18 mouse cellular contexts compared by ENCODE assay signal in the genomic region with DNA sequence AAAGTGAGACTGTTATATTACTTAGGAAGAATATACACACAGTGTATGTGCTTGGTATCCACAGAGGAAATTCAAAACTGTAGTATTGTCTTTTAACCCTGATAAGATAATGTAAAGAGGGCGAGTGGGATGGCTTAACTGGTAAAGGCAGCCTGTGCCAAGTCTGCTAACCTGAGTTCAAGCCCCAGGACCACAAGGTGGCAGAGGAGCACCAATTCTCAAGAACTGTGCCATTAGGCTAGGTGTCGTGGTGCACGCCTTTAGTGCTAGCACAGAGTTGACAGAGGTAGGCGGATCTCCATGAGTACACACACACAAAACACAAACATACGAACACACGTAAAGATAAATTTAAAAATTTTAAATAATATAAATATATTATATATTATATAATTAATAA. TPM values are rescaled to one million over a fixed set of nuclear protein-coding genes. Genes with fewer than 3 reads are reported as not detected.
DNase-seq lines count a peak whose midpoint lies in the region; ATAC-seq and TF ChIP-seq lines count a peak whose summit lies in the region.
"Had no signal": no experiment of that assay in that cellular context is flagged by ENCODE, and none has a peak within 500 bp of the region (broad histone marks: within the 10 kb centered on the region; RNA-seq: fewer than 3 reads in every experiment).

No protein-coding gene starts in this region.

- H3K36me3 ChIP-seq in liver, adult 2 months (ENCODE audit: control insufficient read depth, insufficient read depth, low read length) = no peaks in the 10 kb centered on the region
- no peaks in the 10 kb centered on the region for H3K36me3 ChIP-seq in liver, embryonic 12.5 days
- no peaks in the 10 kb centered on the region for H3K36me3 ChIP-seq in CH12.LX (replicated peaks in 1 of 2; ENCODE audit: control insufficient read depth in 1 of 2, insufficient read depth in 1 of 2, low read length in 1 of 2)
- H3K36me3 ChIP-seq in hindbrain, embryonic 10.5 days = no peaks in the 10 kb centered on the region
- H3K36me3 ChIP-seq: liver, embryonic 15.5 days; midbrain, embryonic 10.5 days had no signal

- H3K79me2 ChIP-seq in liver, adult 2 months (ENCODE audit: control insufficient read depth, insufficient read depth, low read length) = no peaks in the 10 kb centered on the region
- H3K79me2 ChIP-seq in CH12.LX (replicated peaks; ENCODE audit: control insufficient read depth, extremely low read depth, insufficient read depth, poor library complexity, severe bottlenecking) = no peaks in the 10 kb centered on the region

- no peak overlapping the region for H3K9ac ChIP-seq in liver, adult 2 months (ENCODE audit: low read depth, low read length)
- no peak overlapping the region for H3K9ac ChIP-seq in liver, embryonic 12.5 days
- no peak overlapping the region for H3K9ac ChIP-seq in CH12.LX (ENCODE audit: insufficient read depth, low read depth)
- H3K9ac ChIP-seq: liver, embryonic 15.5 days had no signal

- TF ChIP-seq RAD21 in CH12.LX (IDR thresholded peaks at IDR 0.05; ENCODE audit: low read depth, low read length) = peak; percentile 58

- TF ChIP-seq POLR2A in liver, adult 2 months (IDR thresholded peaks at IDR 0.05; ENCODE audit: extremely low read depth, insufficient read depth, low read length) = no peak
- TF ChIP-seq POLR2A in CH12.LX (IDR thresholded peaks at IDR 0.05; ENCODE audit: low read depth, low read length) = no peak

- no peak overlapping the region for H3K4me2 ChIP-seq in liver, embryonic 12.5 days
- no peak overlapping the region for H3K4me2 ChIP-seq in CH12.LX (ENCODE audit: insufficient read depth, low read depth, poor library complexity, severe bottlenecking)
- H3K4me2 ChIP-seq: liver, embryonic 15.5 days had no signal

- no peaks in the 10 kb centered on the region for H3K9me3 ChIP-seq in liver, embryonic 12.5 days (replicated peaks)
- no peaks in the 10 kb centered on the region for H3K9me3 ChIP-seq in CH12.LX (replicated peaks; ENCODE audit: low read length)
- H3K9me3 ChIP-seq in hindbrain, embryonic 10.5 days = no peaks in the 10 kb centered on the region
- H3K9me3 ChIP-seq: liver, embryonic 15.5 days; midbrain, embryonic 10.5 days had no signal

- no peak for ATAC-seq in liver, embryonic 12.5 days
- ATAC-seq in activated CD4-positive, CD25-positive, alpha-beta regulatory T cell, adult 4 months = peak; percentile 36
- ATAC-seq in neutrophil, adult 5-6 weeks (ENCODE audit: extremely low read depth, insufficient number of reproducible peaks, low FRiP score, poor library complexity, severe bottlenecking) = peak; percentile 58; the same call in 1 of the 2 replicates

- dilution Hi-C loops in CH12.LX (cut with MboI; ENCODE audit: extremely low pct_ligation_motif_present, extremely low pct_unique_long_range_greater_than_20kb, low sequenced_read_pairs) = no loop called here

- DNase-seq in liver, adult 2 months (ENCODE audit: extremely low read depth, low read depth, low spot score) = no peak
- DNase-seq in CH12.LX (ENCODE audit: extremely low read depth) = peak; percentile 33
- DNase-seq in right cerebral cortex, adult 18-20 months = no peak
- DNase-seq in hindbrain, embryonic 10.5 days (ENCODE audit: low spot score) = no peak
- DNase-seq: cerebellum, adult 18-20 months; kidney, adult 11 months; retina, postnatal 1 day; thymus, postnatal 14 days had no signal

- WGBS in liver, adult 2 months = 74% methylated on average over 6 of the region's 6 CpGs
- WGBS in liver, embryonic 12.5 days (ENCODE audit: insufficient replicate concordance) = 63% methylated on average over 6 of the region's 6 CpGs
- 84% methylated on average over 6 of the region's 6 CpGs for WGBS in hindbrain, embryonic 10.5 days

- no peaks in the 10 kb centered on the region for H3K27me3 ChIP-seq in liver, adult 2 months (ENCODE audit: control insufficient read depth, insufficient read depth, low read length)
- no peaks in the 10 kb centered on the region for H3K27me3 ChIP-seq in liver, embryonic 12.5 days (replicated peaks)
- no peaks in the 10 kb centered on the region for H3K27me3 ChIP-seq in CH12.LX (replicated peaks)
- no peaks in the 10 kb centered on the region for H3K27me3 ChIP-seq in hindbrain, embryonic 10.5 days (ENCODE audit: insufficient read depth, poor library complexity, severe bottlenecking)
- H3K27me3 ChIP-seq: liver, embryonic 15.5 days had no signal

- no peak for TF ChIP-seq EP300 in CH12.LX (IDR thresholded peaks at IDR 0.05; ENCODE audit: low read length)

- in situ Hi-C loops in CH12.LX (cut with MboI; ENCODE audit: low pct_ligation_motif_present, low pct_unique_long_range_greater_than_20kb, low sequenced_read_pairs) = no loop called here

- no peak overlapping the region for H3K27ac ChIP-seq in liver, adult 2 months (replicated peaks; ENCODE audit: insufficient read depth, low read depth, low read length)
- H3K27ac ChIP-seq in liver, embryonic 12.5 days = no peak overlapping the region
- H3K27ac ChIP-seq in CH12.LX (ENCODE audit: insufficient read depth, low read depth) = no peak overlapping the region
- no peak overlapping the region for H3K27ac ChIP-seq in hindbrain, embryonic 10.5 days
- H3K27ac ChIP-seq: liver, embryonic 15.5 days; midbrain, embryonic 10.5 days had no signal

- no peaks in the 10 kb centered on the region for H3K4me1 ChIP-seq in liver, adult 2 months (ENCODE audit: control insufficient read depth, insufficient read depth, low read length)
- no peaks in the 10 kb centered on the region for H3K4me1 ChIP-seq in liver, embryonic 12.5 days
- peaks cover 3 to 9% of the 10 kb centered on the region in 2 experiments; a peak in 3 of 4 replicates for H3K4me1 ChIP-seq in CH12.LX (ENCODE audit: control insufficient read depth in 1 of 2, insufficient read depth in 2 of 2)
- H3K4me1 ChIP-seq in hindbrain, embryonic 10.5 days (replicated peaks) = no peaks in the 10 kb centered on the region
- H3K4me1 ChIP-seq: liver, embryonic 15.5 days had no signal

- no peak overlapping the region for H3K4me3 ChIP-seq in liver, adult 2 months (ENCODE audit: insufficient read depth, low read depth, low read length)
- H3K4me3 ChIP-seq in liver, embryonic 12.5 days = no peak overlapping the region
- no peak overlapping the region for H3K4me3 ChIP-seq in CH12.LX (replicated peaks in 1 of 3; ENCODE audit: low read depth in 2 of 3, low read length in 2 of 3, poor library complexity in 1 of 3)
- H3K4me3 ChIP-seq in hindbrain, embryonic 10.5 days = no peak overlapping the region
- H3K4me3 ChIP-seq: liver, embryonic 15.5 days; midbrain, embryonic 10.5 days had no signal

- peak; percentile 45 for TF ChIP-seq CTCF in liver, adult 2 months (IDR thresholded peaks at IDR 0.05; ENCODE audit: low read depth, low read length)
- TF ChIP-seq CTCF in CH12.LX (conservative IDR thresholded peaks at IDR 0.05 in 1 of 2, IDR thresholded peaks at IDR 0.05 in 1 of 2; ENCODE audit: low read depth in 2 of 2, low read length in 2 of 2) = peak in 1 of 2 experiments; percentile 71; a peak in 2 of 4 replicates

TF ChIP-seq in CH12.LX, 34 proteins besides CTCF, POLR2A, EP300 and RAD21:
- TF ChIP-seq SMC3 (IDR thresholded peaks at IDR 0.05; ENCODE audit: low read depth, low read length) = peak; percentile 69
- no peak for TF ChIP-seq GABPA (IDR thresholded peaks at IDR 0.05; ENCODE audit: insufficient replicate concordance, low read depth, low read length)
- TF ChIP-seq CHD1 (IDR thresholded peaks at IDR 0.05; ENCODE audit: low read depth, low read length) = no peak
- TF ChIP-seq USF1 (IDR thresholded peaks at IDR 0.05; ENCODE audit: low read depth, low read length) = no peak

RNA-seq across cellular contexts. Expression of a gene that starts 23.0 kb away (rescaled TPM):
- total RNA-seq in liver, adult 2 months (2014; rRNA removed) = 16.4 and 17.0 TPM in 2 replicates
- 10.0 and 15.0 TPM in 2 replicates for polyA plus RNA-seq in liver, adult 2 months (2012; rRNA removed)
- polyA plus RNA-seq in liver, embryonic 12.5 days (2016; fragmentation: Nextera tagmentation; extraction: Ambion mirVana) = 49.8 and 50.0 TPM in 2 replicates
- 34.1 and 36.6 TPM in 2 replicates for total RNA-seq in CH12.LX (2012; rRNA removed)
- total RNA-seq in CH12.LX (2014; rRNA removed) = 38.6 and 45.3 TPM in 2 replicates
- polyA plus RNA-seq in CH12.LX (2012; ENCODE audit: insufficient read length, low read depth) = 66.3 and 69.5 TPM in 2 replicates
- 100 to 1,000 TPM; 168 to 188 TPM for polyA plus RNA-seq in activated CD4-positive, CD25-positive, alpha-beta regulatory T cell, adult 4 months (2017; shearing (Covaris generic))
- total RNA-seq in neutrophil, adult 5-6 weeks (2017) = 160 and 167 TPM in 2 replicates
- 105 and 112 TPM in 2 replicates for polyA plus RNA-seq in hindbrain, embryonic 10.5 days (2016; fragmentation: Nextera tagmentation; extraction: Ambion mirVana)

RNA-seq across cellular contexts. Expression of a gene that starts 44.6 kb away (rescaled TPM):
- total RNA-seq in liver, adult 2 months (2014; rRNA removed) = not detected in 2 replicates
- polyA plus RNA-seq in liver, adult 2 months (2012; rRNA removed) = not detected in 2 replicates
- not detected in 2 replicates for polyA plus RNA-seq in liver, embryonic 12.5 days (2016; fragmentation: Nextera tagmentation; extraction: Ambion mirVana)
- total RNA-seq in CH12.LX (2012; rRNA removed) (not detected in 2 replicates), CH12.LX (2014; rRNA removed) (not detected in 2 replicates)
- polyA plus RNA-seq in CH12.LX (2012; ENCODE audit: insufficient read length, low read depth) = 0.61 TPM in 1 of 2 replicates, not detected in the other
- polyA plus RNA-seq in activated CD4-positive, CD25-positive, alpha-beta regulatory T cell, adult 4 months (2017; shearing (Covaris generic)) = 1 to 10 TPM in 1 of 2 experiments, not detected in 1; 2.0 TPM
- total RNA-seq in neutrophil, adult 5-6 weeks (2017) = 1.2 TPM in 1 of 2 replicates, not detected in the other
- 0.93 TPM in 1 of 2 replicates, not detected in the other for polyA plus RNA-seq in hindbrain, embryonic 10.5 days (2016; fragmentation: Nextera tagmentation; extraction: Ambion mirVana)
- total RNA-seq: ES-E14; granulocyte monocyte progenitor cell, adult 5-6 weeks; heart, postnatal 25 days; layer of hippocampus, adult 18-20 months; left cerebral cortex, postnatal 14 days had no signal
